Mouse (Mus musculus) spleen, postnatal 0 days (tissue): ENCODE data around the gene Glipr1l1. TPM values are rescaled to one million over a fixed set of nuclear protein-coding genes. Genes with fewer than 3 reads are reported as not detected.

Experiments
- polyA plus RNA-seq: library from polyadenylated mRNA; unstranded; fragments of >200 nt; fragmentation: Nextera tagmentation; extraction: Ambion mirVana; gene quantifications from 2 replicates; pipeline ENCODE4 v1.2.1, GENCODE M21; 2015

Gene Glipr1l1
- not detected in 2 replicates for polyA plus RNA-seq

DNA sequence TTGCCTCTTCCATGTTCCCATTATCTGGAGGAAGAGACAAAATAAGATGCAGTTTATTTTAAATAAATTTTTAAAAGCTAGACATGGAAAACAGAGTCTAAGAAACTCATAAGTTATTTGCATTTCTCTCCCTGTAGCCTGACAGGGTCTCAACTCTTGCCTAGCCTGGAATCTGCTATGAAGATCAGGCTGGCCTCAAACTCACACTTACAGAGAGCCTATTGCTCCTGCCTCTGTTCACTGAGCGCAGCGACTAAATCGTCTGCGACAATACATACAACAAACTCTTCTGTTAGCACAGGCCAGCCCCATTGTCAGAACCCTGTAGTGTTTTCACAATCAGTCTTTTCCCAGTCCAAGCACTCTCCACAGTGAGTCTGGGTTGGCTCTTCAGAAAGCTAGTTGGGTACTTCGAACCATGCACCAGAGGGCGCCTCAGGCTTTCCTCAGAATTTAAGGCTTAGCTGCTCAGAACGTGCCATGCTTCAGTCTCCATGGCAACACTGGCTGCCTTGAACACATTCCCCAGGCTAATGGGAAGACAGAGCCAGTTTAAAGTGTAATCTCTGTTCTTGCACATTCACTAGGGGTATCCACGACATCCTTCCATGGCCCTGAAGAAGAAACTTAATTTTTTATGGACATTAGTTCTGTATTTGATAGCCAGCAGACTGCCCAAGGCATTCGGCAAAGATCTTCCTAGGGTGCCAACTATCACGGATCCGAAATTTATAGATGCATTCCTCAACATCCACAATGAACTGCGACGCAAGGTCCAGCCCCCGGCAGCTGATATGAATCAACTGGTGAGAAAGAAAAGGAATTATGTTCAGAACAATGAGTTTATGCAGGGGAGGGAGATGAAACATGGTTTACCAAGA lies at the start of gene Glipr1l1:
Glipr1l1 (plus strand) TSS at position 488 of the 881 bp plus-strand sequence.

DNA sequence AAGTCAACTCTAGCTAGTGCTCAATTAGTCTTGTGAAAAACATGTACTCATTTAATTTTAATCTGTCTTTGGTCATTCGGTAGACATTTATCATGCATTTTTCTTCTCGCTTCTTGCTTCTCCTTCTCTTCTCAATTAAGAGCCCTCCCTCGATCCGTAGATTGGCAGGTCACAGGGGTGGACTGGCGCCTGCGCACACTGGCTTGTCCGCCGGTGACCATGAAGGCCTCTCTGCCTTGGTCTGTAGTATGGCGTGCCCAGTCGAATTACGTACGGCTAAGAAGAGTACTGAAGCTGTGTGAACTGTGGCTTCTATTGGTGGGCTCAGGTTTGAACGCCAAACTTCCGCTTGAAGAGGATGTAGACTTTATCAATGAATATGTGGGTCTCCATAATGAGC lies 23.2 kb downstream of the Glipr1l1 start, which contains the start of gene Glipr1l2:
Glipr1l2 (plus strand) TSS at position 198 of the 400 bp plus-strand sequence.

Other genes starting within 250 kb of the Glipr1l1 start
- 19.2 and 19.6 TPM in 2 replicates for gene Krr1, start 87.5 kb upstream of the Glipr1l1 start, polyA plus RNA-seq
- gene Glipr1, start 57.6 kb upstream of the Glipr1l1 start, polyA plus RNA-seq = 23.2 and 34.0 TPM in 2 replicates
- gene Glipr1l2, start 23.2 kb downstream of the Glipr1l1 start, polyA plus RNA-seq = not detected in 2 replicates
- not detected in 2 replicates for gene Glipr1l3, start 100.1 kb downstream of the Glipr1l1 start, polyA plus RNA-seq
- not detected in 2 replicates for gene Caps2, start 103.4 kb downstream of the Glipr1l1 start, polyA plus RNA-seq
- not detected in 2 replicates for gene Kcnc2, start 210.9 kb downstream of the Glipr1l1 start, polyA plus RNA-seq